Mouse (Mus musculus): ENCODE results near the gene Sele.
"Not testable (repeated sequence)": the region's sequence is repeated elsewhere in the genome, so short reads cannot be mapped to it uniquely, and the experiment has no call there.

Sele gene

GRCm38 (mm10) chr1:164047934-164048333 is at the start of gene Sele:
Sele (plus strand) TSS chr1:164048234.
- no peak for DNase-seq (ENCODE audit: low spot score in 2 of 2)

GRCm38 (mm10) chr1:164001831-164002452 is 46.1 kb upstream of the Sele start:
- no peak for DNase-seq (ENCODE audit: low spot score in 2 of 2)

GRCm38 (mm10) chr1:164004311-164004710 is 43.7 kb upstream of the Sele start:
- no peak for DNase-seq (ENCODE audit: low spot score in 2 of 2)

- DNase-seq (ENCODE audit: low spot score in 2 of 2): no peak
Measured at GRCm38 (mm10) chr1:164009235-164009634, 38.8 kb upstream of the Sele start.

GRCm38 (mm10) chr1:164014616-164015015 is 33.4 kb upstream of the Sele start:
- DNase-seq (ENCODE audit: low spot score in 2 of 2): no peak

GRCm38 (mm10) chr1:164018221-164018896 is 29.7 kb upstream of the Sele start:
- no peak for DNase-seq (ENCODE audit: low spot score in 2 of 2)

- DNase-seq (ENCODE audit: low spot score in 2 of 2): no peak
Measured at GRCm38 (mm10) chr1:164019789-164020188, 28.2 kb upstream of the Sele start.

- not testable (repeated sequence) for DNase-seq (ENCODE audit: low spot score in 2 of 2)
Measured at GRCm38 (mm10) chr1:164020746-164021145, 27.3 kb upstream of the Sele start.

- not testable (repeated sequence) for DNase-seq (ENCODE audit: low spot score in 2 of 2)
Measured at GRCm38 (mm10) chr1:164022106-164022505, 25.9 kb upstream of the Sele start.

GRCm38 (mm10) chr1:164025685-164026084 is 22.3 kb upstream of the Sele start:
- no peak for DNase-seq (ENCODE audit: low spot score in 2 of 2)

GRCm38 (mm10) chr1:164027416-164027815 is 20.6 kb upstream of the Sele start:
- no peak for DNase-seq (ENCODE audit: low spot score in 2 of 2)

- no peak for DNase-seq (ENCODE audit: low spot score in 2 of 2)
Measured at GRCm38 (mm10) chr1:164040385-164041135, 7.5 kb upstream of the Sele start.

GRCm38 (mm10) chr1:164043549-164043948 is 4.5 kb upstream of the Sele start:
- DNase-seq (ENCODE audit: low spot score in 2 of 2): no peak

GRCm38 (mm10) chr1:164053561-164053960 is 5.5 kb downstream of the Sele start:
- no peak for DNase-seq (ENCODE audit: low spot score in 2 of 2)

- DNase-seq (ENCODE audit: low spot score in 2 of 2): no peak
Measured at GRCm38 (mm10) chr1:164054800-164055199, 6.8 kb downstream of the Sele start.

GRCm38 (mm10) chr1:164060071-164060470 is 12.0 kb downstream of the Sele start:
- no peak for DNase-seq (ENCODE audit: low spot score in 2 of 2)

- no peak for DNase-seq (ENCODE audit: low spot score in 2 of 2)
Measured at GRCm38 (mm10) chr1:164061278-164061677, 13.2 kb downstream of the Sele start.

- DNase-seq (ENCODE audit: low spot score in 2 of 2): no peak
Measured at GRCm38 (mm10) chr1:164061925-164062324, 13.9 kb downstream of the Sele start, which contains the start of gene Sell. Sell (plus strand) TSS chr1:164061982.

- DNase-seq (ENCODE audit: low spot score in 2 of 2): no peak
Measured at GRCm38 (mm10) chr1:164062856-164063255, 14.8 kb downstream of the Sele start.

- DNase-seq (ENCODE audit: low spot score in 2 of 2): no peak
Measured at GRCm38 (mm10) chr1:164063745-164064144, 15.7 kb downstream of the Sele start.

GRCm38 (mm10) chr1:164069261-164069660 is 21.2 kb downstream of the Sele start:
- DNase-seq (ENCODE audit: low spot score in 2 of 2): no peak

- no peak for DNase-seq (ENCODE audit: low spot score in 2 of 2)
Measured at GRCm38 (mm10) chr1:164070461-164070860, 22.4 kb downstream of the Sele start.

GRCm38 (mm10) chr1:164071111-164071510 is 23.1 kb downstream of the Sele start:
- DNase-seq (ENCODE audit: low spot score in 2 of 2): no peak

Data from frontal cortex, postnatal 10 days (tissue).